Mouse (Mus musculus): ENCODE measurements around the gene Fzr1. TPM values are rescaled to one million over a fixed set of nuclear protein-coding genes. Genes with fewer than 3 reads are reported as not detected.

Fzr1 gene
- polyA plus RNA-seq, 1 experiment from 2014 or later = 117 TPM

DNA sequence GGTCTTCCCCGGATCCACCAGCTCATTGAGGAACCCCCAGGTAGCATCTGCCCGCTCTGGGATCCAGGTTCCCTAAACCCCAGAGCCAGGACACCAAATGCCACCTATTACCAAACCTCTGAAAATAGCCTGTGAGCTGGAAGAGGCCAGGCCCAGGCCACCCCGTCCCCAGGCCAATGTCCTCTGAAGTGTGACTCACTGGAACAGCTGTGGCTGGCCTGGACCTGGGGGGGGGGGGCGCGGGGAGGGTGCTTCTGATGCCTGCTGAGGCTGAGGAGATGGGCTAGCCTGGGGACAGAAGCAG is 43.4 kb upstream of the Fzr1 start:
- Histone ChIP-seq H3K4me2 (no peak overlapping the region), H3K9me3 (replicated peaks) (no peaks in the 10 kb centered on the region), H3K27ac (no peak overlapping the region), H3K9ac (no peak overlapping the region), H3K36me3 (ENCODE audit: poor library complexity, severe bottlenecking) (peaks cover 15% of the 10 kb centered on the region), H3K4me3 (no peak overlapping the region), H3K27me3 (peaks cover 36% of the 10 kb centered on the region), H3K4me1 (peaks cover 53% of the 10 kb centered on the region)
- WGBS = 72% methylated on average over 5 of the region's 5 CpGs
- no peak for ATAC-seq

DNA sequence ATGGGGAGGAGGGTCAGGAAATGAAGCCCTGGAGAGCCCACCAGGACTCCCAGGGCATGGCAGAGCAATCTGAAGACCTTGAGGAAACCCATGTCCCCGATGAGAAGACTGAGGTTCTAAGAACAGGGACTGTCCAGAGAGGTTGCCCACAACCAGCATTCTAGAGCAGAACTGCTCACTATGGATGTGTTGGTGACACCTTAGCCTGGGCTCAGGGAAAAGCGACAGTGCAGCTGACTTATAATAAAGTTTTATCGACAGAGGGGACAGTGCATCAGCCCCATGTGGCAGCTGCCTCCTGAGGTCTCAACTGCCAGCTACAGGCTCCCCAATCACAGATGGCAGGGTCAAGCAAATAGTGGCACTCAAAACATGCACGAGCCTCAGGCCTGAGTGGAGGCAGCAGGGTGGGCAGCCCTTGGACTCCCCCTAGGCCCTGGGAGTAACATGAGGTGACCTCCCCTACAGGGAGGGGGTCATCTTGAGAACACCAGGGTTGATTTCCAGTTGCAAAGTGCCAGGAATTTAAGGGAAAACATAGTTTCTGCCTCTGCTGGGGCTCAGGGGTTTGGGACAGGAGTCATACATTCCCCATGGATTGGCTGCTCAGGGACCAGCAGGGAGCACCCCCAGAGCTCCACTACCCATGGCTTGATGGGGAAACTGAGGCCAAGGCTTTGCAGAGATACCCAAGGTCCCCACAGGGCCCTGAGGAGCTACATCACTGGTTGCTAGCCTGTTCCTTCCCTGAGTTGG is 42.9 kb upstream of the Fzr1 start:
- Histone ChIP-seq H3K27ac (no peak overlapping the region), H3K9me3 (replicated peaks) (no peaks in the 10 kb centered on the region), H3K4me1 (peaks cover 53% of the 10 kb centered on the region), H3K4me2 (no peak overlapping the region), H3K36me3 (ENCODE audit: poor library complexity, severe bottlenecking) (peaks cover 15% of the 10 kb centered on the region), H3K9ac (no peak overlapping the region), H3K4me3 (no peak overlapping the region), H3K27me3 (peaks cover 34% of the 10 kb centered on the region)
- ATAC-seq = no peak
- 82% methylated on average over 4 of the region's 4 CpGs for WGBS

DNA sequence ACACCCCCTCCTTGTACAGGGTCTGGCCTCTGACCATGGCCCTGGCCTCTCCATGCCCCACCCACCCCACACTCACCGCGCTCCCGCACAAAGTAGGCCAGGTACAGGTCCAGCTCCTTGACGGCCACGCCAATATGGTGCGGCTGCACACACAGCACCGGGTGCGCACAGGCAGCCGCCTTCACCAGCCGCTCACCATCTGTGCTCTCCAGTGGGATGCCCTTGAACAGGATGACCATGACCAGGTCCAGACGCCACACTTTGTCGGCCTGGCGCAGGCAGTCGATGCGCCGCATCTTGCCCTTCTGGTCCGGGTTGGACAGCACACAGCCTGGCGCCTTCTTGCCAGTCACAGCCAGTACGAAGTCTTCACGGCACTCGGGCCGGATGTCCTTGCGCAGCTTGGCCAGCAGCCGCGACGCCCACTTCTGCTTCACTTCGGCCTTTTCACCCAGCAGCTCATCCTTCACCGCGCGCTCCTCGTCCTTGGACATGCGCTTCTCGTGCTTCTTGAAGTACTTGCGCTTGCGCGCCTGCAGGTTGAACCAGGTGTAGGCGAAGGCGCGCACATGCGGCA is 42.0 kb upstream of the Fzr1 start:
- Histone ChIP-seq H3K36me3 (ENCODE audit: poor library complexity, severe bottlenecking) (peaks cover 15% of the 10 kb centered on the region), H3K27me3 (peaks cover 26% of the 10 kb centered on the region), H3K27ac (no peak overlapping the region), H3K4me2 (no peak overlapping the region), H3K4me3 (no peak overlapping the region), H3K9ac (no peak overlapping the region), H3K9me3 (replicated peaks) (no peaks in the 10 kb centered on the region), H3K4me1 (peaks cover 52% of the 10 kb centered on the region)
- WGBS = 86% methylated on average over 40 of the region's 40 CpGs
- ATAC-seq = no peak

GRCm38 (mm10) chr10:81419111-81419928 is 41.0 kb upstream of the Fzr1 start:
- Histone ChIP-seq H3K27ac (no peak overlapping the region), H3K4me2 (no peak overlapping the region), H3K4me3 (no peak overlapping the region), H3K4me1 (peaks cover 52% of the 10 kb centered on the region), H3K9me3 (replicated peaks) (no peaks in the 10 kb centered on the region), H3K27me3 (peaks cover 16% of the 10 kb centered on the region), H3K36me3 (ENCODE audit: poor library complexity, severe bottlenecking) (peaks cover 15% of the 10 kb centered on the region), H3K9ac (no peak overlapping the region)
- no peak for ATAC-seq
- 94% methylated on average over 10 of the region's 10 CpGs for WGBS

DNA sequence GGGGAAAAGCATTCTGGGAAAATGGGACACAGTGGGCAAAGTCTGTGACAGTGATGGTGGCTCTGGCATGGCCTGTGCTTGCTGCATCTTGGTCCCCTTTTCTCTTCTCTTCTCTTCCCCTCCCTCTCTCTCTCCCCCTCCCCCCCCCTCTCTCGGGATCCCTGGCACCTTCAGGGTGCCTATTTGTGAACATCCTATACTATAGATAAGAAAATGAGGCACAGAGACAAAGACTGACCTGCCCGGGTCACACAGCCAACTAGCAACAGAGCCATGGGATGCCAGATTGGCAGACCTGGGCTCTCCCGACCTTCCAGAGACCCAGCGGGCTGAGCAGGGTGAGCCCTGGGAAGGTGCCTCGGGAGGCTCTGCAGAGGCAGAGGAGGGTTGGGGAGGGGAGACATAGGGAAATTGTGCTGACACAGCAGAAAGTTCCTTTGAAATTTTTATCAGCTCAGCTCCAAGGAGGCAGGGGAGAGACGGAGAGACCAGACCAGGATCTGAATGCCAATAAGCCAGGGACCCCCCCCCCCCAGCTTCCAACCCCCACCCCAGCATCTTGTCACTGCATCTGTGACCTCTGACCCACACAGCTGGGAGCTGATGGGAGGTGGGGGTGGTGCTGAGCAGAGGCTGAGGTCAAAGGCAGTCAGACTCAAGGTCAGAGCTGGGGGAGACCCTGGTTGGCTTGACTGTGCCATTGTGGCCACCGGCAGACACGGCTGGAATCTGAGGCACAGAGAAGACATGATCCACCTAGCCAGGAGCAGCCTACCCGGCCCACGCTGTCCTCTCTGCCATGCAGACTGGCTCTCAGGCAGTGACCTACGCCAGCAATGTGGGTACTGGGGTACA is 40.1 kb upstream of the Fzr1 start:
- H3K4me2 ChIP-seq = no peak overlapping the region
- 50% methylated on average over 11 of the region's 11 CpGs for WGBS
- H3K9me3 ChIP-seq (replicated peaks) = no peaks in the 10 kb centered on the region
- H3K4me1 ChIP-seq = peaks cover 55% of the 10 kb centered on the region
- no peak for ATAC-seq
- H3K4me3 ChIP-seq = no peak overlapping the region
- peak overlapping the region; percentile 34; the same call in 1 of the 2 replicates for H3K9ac ChIP-seq
- H3K36me3 ChIP-seq (ENCODE audit: poor library complexity, severe bottlenecking) = peaks cover 15% of the 10 kb centered on the region
- 0 out of 2 replicates have a peak, but pooled peaks cover 8% of the 10 kb centered on the region for H3K27me3 ChIP-seq
- peak overlapping the region; percentile 92 for H3K27ac ChIP-seq

GRCm38 (mm10) chr10:81417227-81418215 is 39.2 kb upstream of the Fzr1 start:
- Histone ChIP-seq H3K27me3 (0 out of 2 replicates have a peak, but pooled peaks cover 3% of the 10 kb centered on the region), H3K4me1 (peaks cover 60% of the 10 kb centered on the region), H3K4me3 (no peak overlapping the region), H3K27ac (peak overlapping the region; percentile 92), H3K9ac (peak overlapping the region; percentile 55), H3K36me3 (ENCODE audit: poor library complexity, severe bottlenecking) (peaks cover 15% of the 10 kb centered on the region), H3K4me2 (peak overlapping the region; percentile 53), H3K9me3 (replicated peaks) (no peaks in the 10 kb centered on the region)
- peak; percentile 7; the same call in 1 of the 2 replicates for ATAC-seq
- 48% methylated on average over 12 of the region's 12 CpGs for WGBS

DNA sequence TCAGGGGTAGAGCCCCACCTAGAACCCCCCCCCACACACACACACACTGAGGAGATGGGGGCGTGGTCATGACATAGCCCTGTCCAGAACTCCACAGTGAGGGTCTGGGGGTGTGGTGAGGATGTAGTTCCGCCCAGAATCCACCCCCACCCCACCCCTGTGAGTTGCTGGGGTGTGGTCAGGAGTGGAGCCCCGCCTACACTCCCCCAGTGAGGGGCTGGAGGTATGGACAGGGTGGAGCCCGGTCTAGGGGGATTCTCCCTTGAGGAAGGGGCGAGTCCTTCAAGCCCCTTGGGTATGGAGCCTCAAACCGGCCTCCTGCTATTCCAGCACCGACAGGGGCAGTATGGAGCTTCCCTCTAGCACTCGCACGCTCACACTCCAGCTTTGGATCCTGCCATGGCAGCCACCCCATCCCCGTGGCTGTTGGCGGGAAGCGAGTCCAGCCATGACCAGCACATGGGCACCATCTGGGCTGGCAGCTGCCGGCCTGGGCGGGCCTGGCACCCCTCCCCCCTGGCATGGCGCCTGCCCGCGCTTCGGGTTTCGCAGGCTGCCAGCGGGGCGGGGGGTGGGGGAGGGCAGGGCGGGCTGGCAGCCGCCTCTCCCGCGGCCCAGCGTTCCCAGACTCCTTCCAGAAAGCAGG is 38.4 kb upstream of the Fzr1 start:
- peak overlapping the region; percentile 27 for H3K4me3 ChIP-seq

GRCm38 (mm10) chr10:81415549-81416310 is 37.4 kb upstream of the Fzr1 start:
- Histone ChIP-seq H3K9me3 (replicated peaks) (no peaks in the 10 kb centered on the region), H3K27ac (peak overlapping the region; percentile 92), H3K4me3 (no peak overlapping the region), H3K4me1 (peaks cover 78% of the 10 kb centered on the region), H3K27me3 (no peaks in the 10 kb centered on the region), H3K9ac (peak overlapping the region; percentile 16; the same call in 1 of the 2 replicates), H3K36me3 (ENCODE audit: poor library complexity, severe bottlenecking) (peaks cover 15% of the 10 kb centered on the region), H3K4me2 (no peak overlapping the region)
- WGBS = 66% methylated on average over 17 of the region's 17 CpGs
- ATAC-seq = no peak

More for the DNA sequence above, 38.4 kb upstream of the Fzr1 start:
- peak overlapping the region; percentile 53 for H3K4me2 ChIP-seq
- no peaks in the 10 kb centered on the region for H3K9me3 ChIP-seq (replicated peaks)
- WGBS = 2% methylated on average over 26 of the region's 26 CpGs
- H3K9ac ChIP-seq = peak overlapping the region; percentile 55
- no peaks in the 10 kb centered on the region for H3K27me3 ChIP-seq
- peak; percentile 85 for ATAC-seq
- peaks cover 68% of the 10 kb centered on the region for H3K4me1 ChIP-seq
- H3K27ac ChIP-seq = peak overlapping the region; percentile 92
- H3K36me3 ChIP-seq (ENCODE audit: poor library complexity, severe bottlenecking) = peaks cover 15% of the 10 kb centered on the region

GRCm38 (mm10) chr10:81415146-81415545 is 36.8 kb upstream of the Fzr1 start:
- Histone ChIP-seq H3K4me1 (peaks cover 81% of the 10 kb centered on the region), H3K9ac (no peak overlapping the region), H3K27me3 (no peaks in the 10 kb centered on the region), H3K4me2 (no peak overlapping the region), H3K36me3 (ENCODE audit: poor library complexity, severe bottlenecking) (peaks cover 10% of the 10 kb centered on the region), H3K9me3 (replicated peaks) (no peaks in the 10 kb centered on the region), H3K27ac (peak overlapping the region; percentile 92), H3K4me3 (no peak overlapping the region)
- ATAC-seq = no peak
- WGBS = 77% methylated on average over 5 of the region's 5 CpGs

GRCm38 (mm10) chr10:81414682-81415081 is 36.4 kb upstream of the Fzr1 start:
- H3K9me3 ChIP-seq (replicated peaks) = no peaks in the 10 kb centered on the region
- H3K27ac ChIP-seq = peak overlapping the region; percentile 35; the same call in 1 of the 2 replicates
- H3K4me1 ChIP-seq = peaks cover 81% of the 10 kb centered on the region

More at GRCm38 (mm10) chr10:81414682-81415081, 36.4 kb upstream of the Fzr1 start:
- H3K9ac ChIP-seq = no peak overlapping the region
- no peak for ATAC-seq
- no peak overlapping the region for H3K4me3 ChIP-seq
- H3K4me2 ChIP-seq = no peak overlapping the region
- H3K36me3 ChIP-seq (ENCODE audit: poor library complexity, severe bottlenecking) = peaks cover 6% of the 10 kb centered on the region
- no peaks in the 10 kb centered on the region for H3K27me3 ChIP-seq
